27 mouse cellular contexts compared by ENCODE assay signal in genomic region chr1:178886671-178887070, GRCm38 (mm10).
DNase-seq lines count a peak whose midpoint lies in the region; ATAC-seq lines count a peak whose summit lies in the region.
"Had no signal": no experiment of that assay in that cellular context is flagged by ENCODE, and none has a peak within 500 bp of the region (broad histone marks: within the 10 kb centered on the region; RNA-seq: fewer than 3 reads in every experiment).

No protein-coding gene starts in this region.

- no peak overlapping the region for H3K4me3 ChIP-seq in forebrain, embryonic 15.5 days
- no peak overlapping the region for H3K4me3 ChIP-seq in forebrain, embryonic 10.5 days
- no peak overlapping the region for H3K4me3 ChIP-seq in midbrain, embryonic 15.5 days
- no peak overlapping the region for H3K4me3 ChIP-seq in midbrain, embryonic 16.5 days (ENCODE audit: low read depth, low read length)
- H3K4me3 ChIP-seq in hindbrain, embryonic 14.5 days (replicated peaks; ENCODE audit: low read length): no peak overlapping the region
- H3K4me3 ChIP-seq in neural tube, embryonic 15.5 days (replicated peaks): no peak overlapping the region
- H3K4me3 ChIP-seq in limb, embryonic 10.5 days: no peak overlapping the region
- H3K4me3 ChIP-seq: embryonic facial prominence, embryonic 10.5 days; heart, embryonic 13.5 days; left cerebral cortex, adult 2 months; limb, embryonic 15.5 days had no signal

- peaks cover 13% of the 10 kb centered on the region for H3K4me1 ChIP-seq in forebrain, embryonic 15.5 days
- no peaks in the 10 kb centered on the region; the same call in 1 of the 2 replicates for H3K4me1 ChIP-seq in forebrain, embryonic 10.5 days
- H3K4me1 ChIP-seq in midbrain, embryonic 15.5 days: peaks cover 10% of the 10 kb centered on the region; the same call in 1 of the 2 replicates
- peaks cover 9% of the 10 kb centered on the region; the same call in 1 of the 2 replicates for H3K4me1 ChIP-seq in midbrain, embryonic 16.5 days (ENCODE audit: control insufficient read depth, insufficient read depth, low read length)
- H3K4me1 ChIP-seq in hindbrain, embryonic 14.5 days (replicated peaks; ENCODE audit: control insufficient read depth, insufficient read depth, low read length): 0 out of 2 replicates have a peak, but pooled peaks cover 7% of the 10 kb centered on the region
- peaks cover 45% of the 10 kb centered on the region for H3K4me1 ChIP-seq in neural tube, embryonic 15.5 days
- H3K4me1 ChIP-seq in limb, embryonic 10.5 days: peaks cover 6% of the 10 kb centered on the region
- H3K4me1 ChIP-seq: embryonic facial prominence, embryonic 10.5 days; heart, embryonic 13.5 days; limb, embryonic 15.5 days had no signal

- no peak overlapping the region for H3K4me2 ChIP-seq in forebrain, embryonic 15.5 days (replicated peaks)
- H3K4me2 ChIP-seq in midbrain, embryonic 15.5 days: no peak overlapping the region
- no peak overlapping the region for H3K4me2 ChIP-seq in midbrain, embryonic 16.5 days (ENCODE audit: low read length)
- no peak overlapping the region for H3K4me2 ChIP-seq in hindbrain, embryonic 14.5 days (replicated peaks)
- no peak overlapping the region for H3K4me2 ChIP-seq in neural tube, embryonic 15.5 days
- H3K4me2 ChIP-seq: heart, embryonic 13.5 days; limb, embryonic 15.5 days had no signal

- DNase-seq in forebrain, embryonic 10.5 days (ENCODE audit: extremely low spot score, low spot score): no peak
- no peak for DNase-seq in hindbrain, embryonic 14.5 days (ENCODE audit: low spot score)
- DNase-seq in limb, embryonic 10.5 days (ENCODE audit: low spot score): no peak
- DNase-seq in right cerebral cortex, postnatal 14 days: no peak
- DNase-seq: adrenal gland, postnatal 25 days; cerebellum, adult 11-12 months; cerebellum, postnatal 10 days; gastrocnemius, postnatal 25 days; heart, adult 18-20 months; heart, postnatal 14 days; kidney, adult 11 months; kidney, postnatal 4 days; layer of hippocampus, adult 9-11 months; lung, postnatal 4 days; retina, postnatal 1 day; right cerebral cortex, postnatal 4 days; thymus, postnatal 14 days had no signal

- H3K9ac ChIP-seq in forebrain, embryonic 15.5 days (replicated peaks): no peak overlapping the region
- no peak overlapping the region for H3K9ac ChIP-seq in midbrain, embryonic 15.5 days
- no peak overlapping the region for H3K9ac ChIP-seq in midbrain, embryonic 16.5 days (ENCODE audit: low read depth, low read length)
- H3K9ac ChIP-seq in hindbrain, embryonic 14.5 days: no peak overlapping the region
- H3K9ac ChIP-seq in neural tube, embryonic 15.5 days (replicated peaks): no peak overlapping the region
- H3K9ac ChIP-seq: heart, embryonic 13.5 days; limb, embryonic 15.5 days; liver, embryonic 14.5 days had no signal

- ATAC-seq in forebrain, embryonic 15.5 days (replicated peaks): peak; percentile 64; the same call in 1 of the 2 replicates
- ATAC-seq in midbrain, embryonic 15.5 days (replicated peaks): peak; percentile 67; the same call in 1 of the 2 replicates
- ATAC-seq in midbrain, embryonic 16.5 days: no peak; the same call in 1 of the 2 replicates
- ATAC-seq in hindbrain, embryonic 14.5 days (ENCODE audit: low FRiP score): peak; percentile 66; the same call in 1 of the 2 replicates
- peak; percentile 72 for ATAC-seq in neural tube, embryonic 15.5 days (ENCODE audit: low FRiP score)
- ATAC-seq: CD4-positive, CD25-positive, alpha-beta regulatory T cell, adult 4 months had no signal

- H3K36me3 ChIP-seq in forebrain, embryonic 15.5 days: no peaks in the 10 kb centered on the region
- no peaks in the 10 kb centered on the region for H3K36me3 ChIP-seq in forebrain, embryonic 10.5 days (replicated peaks)
- no peaks in the 10 kb centered on the region for H3K36me3 ChIP-seq in midbrain, embryonic 15.5 days (replicated peaks)
- no peaks in the 10 kb centered on the region for H3K36me3 ChIP-seq in midbrain, embryonic 16.5 days (ENCODE audit: control insufficient read depth, insufficient read depth, low read length)
- H3K36me3 ChIP-seq in hindbrain, embryonic 14.5 days (replicated peaks; ENCODE audit: control insufficient read depth, insufficient read depth): peaks cover 5% of the 10 kb centered on the region; the same call in 1 of the 2 replicates
- H3K36me3 ChIP-seq in neural tube, embryonic 15.5 days: peaks cover 5% of the 10 kb centered on the region; the same call in 1 of the 2 replicates
- H3K36me3 ChIP-seq in limb, embryonic 10.5 days: peaks cover 74% of the 10 kb centered on the region

- no peaks in the 10 kb centered on the region for H3K27me3 ChIP-seq in forebrain, embryonic 15.5 days
- H3K27me3 ChIP-seq in forebrain, embryonic 10.5 days (ENCODE audit: poor library complexity, severe bottlenecking): peaks cover 3% of the 10 kb centered on the region; the same call in 1 of the 2 replicates
- no peaks in the 10 kb centered on the region for H3K27me3 ChIP-seq in midbrain, embryonic 15.5 days (replicated peaks)
- H3K27me3 ChIP-seq in midbrain, embryonic 16.5 days (ENCODE audit: control insufficient read depth, insufficient read depth, low read depth, low read length): no peaks in the 10 kb centered on the region
- H3K27me3 ChIP-seq in hindbrain, embryonic 14.5 days (ENCODE audit: control insufficient read depth, insufficient read depth, low read length): no peaks in the 10 kb centered on the region
- H3K27me3 ChIP-seq in neural tube, embryonic 15.5 days (replicated peaks): no peaks in the 10 kb centered on the region
- no peaks in the 10 kb centered on the region for H3K27me3 ChIP-seq in limb, embryonic 10.5 days (ENCODE audit: low read depth, poor library complexity, severe bottlenecking)
- H3K27me3 ChIP-seq: heart, embryonic 13.5 days; limb, embryonic 15.5 days had no signal

- WGBS in forebrain, embryonic 15.5 days: 68% methylated on average over 5 of the region's 5 CpGs
- WGBS in forebrain, embryonic 10.5 days: 92% methylated on average over 5 of the region's 5 CpGs
- 67% methylated on average over 5 of the region's 5 CpGs for WGBS in midbrain, embryonic 15.5 days
- 72% methylated on average over 5 of the region's 5 CpGs for WGBS in midbrain, embryonic 16.5 days
- WGBS in hindbrain, embryonic 14.5 days: 54% methylated on average over 5 of the region's 5 CpGs
- 46% methylated on average over 5 of the region's 5 CpGs for WGBS in neural tube, embryonic 15.5 days
- 82% methylated on average over 5 of the region's 5 CpGs for WGBS in limb, embryonic 10.5 days

- H3K9me3 ChIP-seq in forebrain, embryonic 15.5 days: no peaks in the 10 kb centered on the region
- no peaks in the 10 kb centered on the region for H3K9me3 ChIP-seq in forebrain, embryonic 10.5 days
- H3K9me3 ChIP-seq in midbrain, embryonic 15.5 days: no peaks in the 10 kb centered on the region
- H3K9me3 ChIP-seq in midbrain, embryonic 16.5 days (replicated peaks; ENCODE audit: control insufficient read depth, low read length, poor library complexity, severe bottlenecking): no peaks in the 10 kb centered on the region
- no peaks in the 10 kb centered on the region for H3K9me3 ChIP-seq in hindbrain, embryonic 14.5 days (ENCODE audit: control insufficient read depth, low read length)
- no peaks in the 10 kb centered on the region for H3K9me3 ChIP-seq in neural tube, embryonic 15.5 days (replicated peaks)
- no peaks in the 10 kb centered on the region for H3K9me3 ChIP-seq in limb, embryonic 10.5 days (replicated peaks)
- H3K9me3 ChIP-seq: embryonic facial prominence, embryonic 10.5 days; heart, embryonic 13.5 days; limb, embryonic 15.5 days had no signal

- no peak overlapping the region for H3K27ac ChIP-seq in forebrain, embryonic 15.5 days (replicated peaks)
- no peak overlapping the region for H3K27ac ChIP-seq in forebrain, embryonic 10.5 days
- H3K27ac ChIP-seq in midbrain, embryonic 15.5 days: no peak overlapping the region
- no peak overlapping the region for H3K27ac ChIP-seq in midbrain, embryonic 16.5 days (ENCODE audit: low read length)
- H3K27ac ChIP-seq in hindbrain, embryonic 14.5 days: peak overlapping the region; percentile 69
- H3K27ac ChIP-seq in neural tube, embryonic 15.5 days (replicated peaks): peak overlapping the region; percentile 1; the same call in 1 of the 2 replicates
- no peak overlapping the region for H3K27ac ChIP-seq in limb, embryonic 10.5 days
- H3K27ac ChIP-seq: embryonic facial prominence, embryonic 10.5 days; heart, embryonic 13.5 days; left cerebral cortex, adult 2 months; limb, embryonic 15.5 days; liver, embryonic 14.5 days had no signal

Comparison
In these comparisons a context has a peak if more than half of its experiments do, and no peak if none do; other contexts are left out.
1. H3K27ac ChIP-seq: peak in hindbrain, embryonic 14.5 days (single experiment) and neural tube, embryonic 15.5 days (single experiment); none in forebrain, embryonic 15.5 days (single experiment), forebrain, embryonic 10.5 days (single experiment), midbrain, embryonic 15.5 days (single experiment), midbrain, embryonic 16.5 days (single experiment) and limb, embryonic 10.5 days (single experiment).